Mouse (Mus musculus): ENCODE measurements at regions not wholly inside any gene's neighbourhood (a gene's known extent, or its start where the extent isn't known, plus 50 kb on each side); places are given as distances from the start of the nearest gene placed in this dataset.

DNA sequence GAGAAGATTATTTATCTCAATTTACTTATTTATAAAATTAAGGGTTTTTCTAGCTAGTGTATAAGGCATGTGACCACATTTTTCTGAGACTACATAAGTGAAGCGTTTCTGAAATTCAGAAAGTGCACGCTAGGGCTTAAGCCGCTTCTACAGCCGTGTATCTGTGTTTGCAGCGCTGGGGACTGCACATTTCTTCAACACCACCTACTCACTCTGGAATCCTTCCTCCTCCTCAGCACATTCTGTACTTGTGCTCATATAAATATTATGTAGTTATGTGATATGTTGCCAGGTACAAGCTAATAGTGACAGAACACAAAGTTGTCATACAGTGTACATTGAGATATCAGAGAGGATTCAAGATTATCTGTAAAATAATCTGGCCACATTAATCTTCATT, 251.0 kb upstream of the Slc30a5 start:
- TF ChIP-seq POLR2A (IDR thresholded peaks at IDR 0.05; ENCODE audit: low read depth, low read length) (no peak), CTCF (IDR thresholded peaks at IDR 0.05; ENCODE audit: extremely low read depth, insufficient read depth, insufficient read length, insufficient replicate concordance) (no peak)

DNA sequence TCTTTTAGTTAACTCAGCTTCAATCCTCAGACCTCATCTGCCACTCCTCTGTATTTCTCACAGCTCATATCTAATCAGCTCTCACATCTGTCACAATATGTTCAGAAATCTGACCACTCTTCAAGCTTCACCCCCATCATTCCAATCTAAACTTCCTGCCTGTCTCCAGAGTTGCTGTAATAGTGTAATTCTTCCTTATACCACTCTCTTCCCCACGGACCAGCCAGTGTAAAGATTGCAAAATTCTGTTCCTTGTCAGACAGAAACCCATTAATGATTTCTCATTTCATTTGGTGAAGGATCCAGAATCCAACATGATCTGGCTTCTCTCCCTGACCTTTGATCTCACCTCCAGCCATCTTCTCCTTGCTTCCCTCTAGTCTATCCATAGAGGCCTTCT, 250.2 kb upstream of the Slc30a5 start:
- DNase-seq (ENCODE audit: low read depth in 1 of 2, low spot score in 2 of 2): no peak
- no peaks in the 10 kb centered on the region for H3K27me3 ChIP-seq (ENCODE audit: control insufficient read depth, insufficient read depth, low read length)
- H3K27ac ChIP-seq (ENCODE audit: insufficient read depth, low read length): no peak overlapping the region
- TF ChIP-seq POLR2A (IDR thresholded peaks at IDR 0.05; ENCODE audit: low read depth, low read length) (no peak), CTCF (IDR thresholded peaks at IDR 0.05; ENCODE audit: extremely low read depth, insufficient read depth, insufficient read length, insufficient replicate concordance) (no peak)
- WGBS: 64% methylated on average over 1 of the region's 1 CpGs
- H3K4me1 ChIP-seq (ENCODE audit: control insufficient read depth, insufficient read depth, insufficient read length): no peaks in the 10 kb centered on the region
- H3K4me3 ChIP-seq (ENCODE audit: extremely low read depth, insufficient read depth, insufficient read length): no peak overlapping the region
- no peaks in the 10 kb centered on the region for H3K36me3 ChIP-seq (ENCODE audit: control insufficient read depth, insufficient read depth, low read length)

More for the DNA sequence above, 251.0 kb upstream of the Slc30a5 start:
- H3K36me3 ChIP-seq (ENCODE audit: control insufficient read depth, insufficient read depth, low read length): no peaks in the 10 kb centered on the region
- no peak for DNase-seq (ENCODE audit: low read depth in 1 of 2, low spot score in 2 of 2)
- WGBS: 95% methylated on average over 5 of the region's 5 CpGs
- H3K27ac ChIP-seq (ENCODE audit: insufficient read depth, low read length): no peak overlapping the region
- no peaks in the 10 kb centered on the region for H3K4me1 ChIP-seq (ENCODE audit: control insufficient read depth, insufficient read depth, insufficient read length)
- no peaks in the 10 kb centered on the region for H3K27me3 ChIP-seq (ENCODE audit: control insufficient read depth, insufficient read depth, low read length)
- H3K4me3 ChIP-seq (ENCODE audit: extremely low read depth, insufficient read depth, insufficient read length): no peak overlapping the region

DNA sequence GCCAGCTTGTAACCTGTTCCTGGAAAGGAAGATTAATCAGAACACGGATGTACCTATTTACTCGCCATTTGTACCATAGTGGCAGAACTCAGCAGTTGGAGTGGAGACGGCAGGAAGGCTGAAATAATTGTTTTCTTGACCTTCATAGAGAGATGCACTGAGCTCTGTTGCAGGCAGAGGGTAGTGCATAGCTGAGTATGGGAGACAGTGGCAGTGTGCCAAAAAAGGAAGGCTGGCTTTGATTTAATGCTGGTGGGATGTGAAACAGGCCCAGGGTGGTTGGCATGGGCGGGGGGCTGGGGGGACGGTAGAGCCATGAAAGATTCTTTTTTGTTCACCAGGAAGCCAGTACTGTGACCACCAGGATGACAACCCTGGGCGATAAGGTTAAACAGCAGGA, 235.3 kb upstream of the Slc30a5 start:
- Histone ChIP-seq H3K4me1 (ENCODE audit: control insufficient read depth, insufficient read depth, insufficient read length) (no peaks in the 10 kb centered on the region), H3K27ac (ENCODE audit: insufficient read depth, low read length) (no peak overlapping the region), H3K36me3 (ENCODE audit: control insufficient read depth, insufficient read depth, low read length) (no peaks in the 10 kb centered on the region), H3K27me3 (ENCODE audit: control insufficient read depth, insufficient read depth, low read length) (no peaks in the 10 kb centered on the region), H3K4me3 (ENCODE audit: extremely low read depth, insufficient read depth, insufficient read length) (no peak overlapping the region)
- 81% methylated on average over 6 of the region's 6 CpGs for WGBS
- no peak for TF ChIP-seq POLR2A (IDR thresholded peaks at IDR 0.05; ENCODE audit: low read depth, low read length)
- no peak for TF ChIP-seq CTCF (IDR thresholded peaks at IDR 0.05; ENCODE audit: extremely low read depth, insufficient read depth, insufficient read length, insufficient replicate concordance)
- DNase-seq (ENCODE audit: low read depth in 1 of 2, low spot score in 2 of 2): no peak

DNA sequence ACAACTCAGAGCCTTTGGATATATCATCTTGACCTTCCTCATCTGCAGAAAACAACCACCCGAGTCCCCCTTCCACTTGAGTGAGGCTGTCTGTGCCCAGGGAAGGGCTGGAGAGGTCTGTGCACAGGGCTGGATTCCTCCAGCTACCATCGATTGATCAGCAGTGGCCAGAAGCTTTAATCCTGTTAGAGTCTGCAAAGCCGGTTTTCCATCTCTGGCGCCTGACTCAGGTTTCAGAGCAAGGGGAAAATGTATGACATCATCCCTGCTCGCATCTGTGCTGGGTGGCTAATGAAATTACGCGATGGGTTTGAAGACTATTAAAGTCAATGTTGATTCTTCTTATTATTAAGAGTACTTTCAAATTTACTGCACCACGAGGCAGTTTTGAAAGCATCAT, 229.4 kb upstream of the Slc30a5 start:
- Histone ChIP-seq H3K27ac (ENCODE audit: insufficient read depth, low read length) (no peak overlapping the region), H3K4me1 (ENCODE audit: control insufficient read depth, insufficient read depth, insufficient read length) (no peaks in the 10 kb centered on the region), H3K4me3 (ENCODE audit: extremely low read depth, insufficient read depth, insufficient read length) (no peak overlapping the region), H3K36me3 (ENCODE audit: control insufficient read depth, insufficient read depth, low read length) (no peaks in the 10 kb centered on the region), H3K27me3 (ENCODE audit: control insufficient read depth, insufficient read depth, low read length) (no peaks in the 10 kb centered on the region)
- DNase-seq (ENCODE audit: low read depth in 1 of 2, low spot score in 2 of 2): no peak
- 89% methylated on average over 8 of the region's 8 CpGs for WGBS
- TF ChIP-seq CTCF (IDR thresholded peaks at IDR 0.05; ENCODE audit: extremely low read depth, insufficient read depth, insufficient read length, insufficient replicate concordance): no peak
- TF ChIP-seq POLR2A (IDR thresholded peaks at IDR 0.05; ENCODE audit: low read depth, low read length): no peak

DNA sequence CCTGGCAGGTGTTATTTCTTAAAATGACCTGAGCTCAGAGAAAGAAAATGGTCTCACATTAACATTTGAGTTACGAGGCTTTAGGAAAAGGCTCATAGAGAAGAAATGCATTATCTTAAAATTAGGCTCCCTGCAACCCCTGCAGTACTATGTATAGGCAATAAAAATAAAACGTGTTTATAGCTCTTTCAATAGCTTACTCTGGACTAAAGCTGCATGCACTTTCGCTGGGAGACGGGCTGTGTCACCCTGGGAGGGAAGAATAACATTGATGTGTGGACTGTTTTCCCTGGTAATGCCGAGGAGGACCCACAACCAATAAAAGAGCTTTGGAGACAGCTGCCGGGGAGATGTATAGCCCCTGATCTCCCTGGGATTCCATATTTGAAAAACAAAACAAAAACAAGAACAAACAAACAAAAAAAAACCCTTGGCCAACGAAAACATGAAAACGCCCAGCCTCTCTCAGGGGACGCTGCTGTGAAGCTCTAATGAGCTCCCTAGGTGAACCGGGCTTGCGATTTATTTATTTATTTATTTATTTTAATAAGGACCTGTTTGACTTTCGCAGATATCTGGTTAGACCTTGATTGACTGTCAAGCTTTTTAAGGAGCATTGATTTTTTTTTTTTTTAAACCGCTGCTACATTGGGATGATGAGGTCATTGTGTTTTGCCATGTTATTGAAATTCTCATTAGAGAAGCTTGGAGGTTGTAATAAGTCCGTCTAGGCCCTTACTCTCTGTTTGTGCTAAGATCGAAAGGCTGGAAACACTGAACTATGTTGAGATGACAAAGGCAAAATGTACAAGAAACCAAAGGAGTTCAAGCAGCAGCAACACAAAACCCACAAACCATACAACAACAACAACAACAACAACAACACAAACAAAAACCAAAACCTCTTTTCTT, 228.3 kb upstream of the Slc30a5 start:
- Histone ChIP-seq H3K27me3 (ENCODE audit: control insufficient read depth, insufficient read depth, low read length) (no peaks in the 10 kb centered on the region), H3K36me3 (ENCODE audit: control insufficient read depth, insufficient read depth, low read length) (no peaks in the 10 kb centered on the region), H3K4me1 (ENCODE audit: control insufficient read depth, insufficient read depth, insufficient read length) (no peaks in the 10 kb centered on the region), H3K4me3 (ENCODE audit: extremely low read depth, insufficient read depth, insufficient read length) (no peak overlapping the region), H3K27ac (ENCODE audit: insufficient read depth, low read length) (no peak overlapping the region)
- TF ChIP-seq CTCF (IDR thresholded peaks at IDR 0.05; ENCODE audit: extremely low read depth, insufficient read depth, insufficient read length, insufficient replicate concordance): no peak
- TF ChIP-seq POLR2A (IDR thresholded peaks at IDR 0.05; ENCODE audit: low read depth, low read length): no peak
- 92% methylated on average over 15 of the region's 15 CpGs for WGBS
- no peak for DNase-seq (ENCODE audit: low read depth in 1 of 2, low spot score in 2 of 2)

DNA sequence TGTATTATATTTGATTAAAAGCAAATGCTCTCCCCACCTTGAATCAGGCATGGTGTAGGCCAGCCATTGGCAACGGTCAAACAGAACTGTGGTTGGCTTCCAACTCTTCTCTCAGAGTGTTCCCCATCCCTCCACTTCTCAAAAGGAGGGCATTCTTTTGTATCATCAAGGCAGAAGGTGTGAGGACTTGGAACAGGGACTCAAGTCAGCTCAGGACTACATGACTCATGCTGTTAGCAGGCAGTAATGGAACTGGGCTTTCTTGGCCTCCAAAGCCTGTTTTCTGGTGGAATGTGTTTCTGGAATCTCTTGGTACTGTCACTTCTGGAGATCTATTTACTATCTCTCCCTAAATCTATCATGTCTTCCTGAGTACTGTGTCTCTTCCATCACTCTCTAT, 216.3 kb upstream of the Slc30a5 start:
- WGBS: 77% methylated on average over 1 of the region's 1 CpGs
- DNase-seq (ENCODE audit: low read depth in 1 of 2, low spot score in 2 of 2): no peak
- H3K36me3 ChIP-seq (ENCODE audit: control insufficient read depth, insufficient read depth, low read length): no peaks in the 10 kb centered on the region
- TF ChIP-seq POLR2A (IDR thresholded peaks at IDR 0.05; ENCODE audit: low read depth, low read length): no peak
- TF ChIP-seq CTCF (IDR thresholded peaks at IDR 0.05; ENCODE audit: extremely low read depth, insufficient read depth, insufficient read length, insufficient replicate concordance): no peak
- H3K27ac ChIP-seq (ENCODE audit: insufficient read depth, low read length): no peak overlapping the region
- no peaks in the 10 kb centered on the region for H3K27me3 ChIP-seq (ENCODE audit: control insufficient read depth, insufficient read depth, low read length)
- H3K4me1 ChIP-seq (ENCODE audit: control insufficient read depth, insufficient read depth, insufficient read length): no peaks in the 10 kb centered on the region
- H3K4me3 ChIP-seq (ENCODE audit: extremely low read depth, insufficient read depth, insufficient read length): no peak overlapping the region

DNA sequence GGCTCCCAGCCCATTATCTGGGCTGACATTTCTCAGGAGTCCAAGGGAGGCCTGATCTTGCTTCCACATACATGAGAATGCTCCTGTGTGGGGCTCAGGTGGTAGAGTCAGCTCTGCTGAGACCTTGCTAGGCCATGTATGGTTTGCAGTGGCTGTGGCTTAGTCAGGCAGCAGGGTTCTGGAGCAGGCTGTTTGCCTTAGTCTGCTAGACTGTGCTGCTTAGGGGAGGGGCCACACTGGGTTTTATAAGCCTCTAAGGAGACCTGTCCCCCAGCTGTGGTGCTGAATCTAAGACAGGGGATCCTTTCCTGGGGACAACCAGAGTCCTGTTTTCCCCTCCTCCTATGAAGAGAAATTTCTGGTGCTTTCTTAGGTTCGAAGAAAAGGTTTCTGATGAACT, 199.4 kb upstream of the Slc30a5 start:
- DNase-seq (ENCODE audit: low read depth in 1 of 2, low spot score in 2 of 2): no peak
- no peaks in the 10 kb centered on the region for H3K36me3 ChIP-seq (ENCODE audit: control insufficient read depth, insufficient read depth, low read length)
- 78% methylated on average over 1 of the region's 1 CpGs for WGBS
- no peak for TF ChIP-seq POLR2A (IDR thresholded peaks at IDR 0.05; ENCODE audit: low read depth, low read length)
- no peak for TF ChIP-seq CTCF (IDR thresholded peaks at IDR 0.05; ENCODE audit: extremely low read depth, insufficient read depth, insufficient read length, insufficient replicate concordance)
- no peaks in the 10 kb centered on the region for H3K27me3 ChIP-seq (ENCODE audit: control insufficient read depth, insufficient read depth, low read length)
- no peak overlapping the region for H3K4me3 ChIP-seq (ENCODE audit: extremely low read depth, insufficient read depth, insufficient read length)
- no peaks in the 10 kb centered on the region for H3K4me1 ChIP-seq (ENCODE audit: control insufficient read depth, insufficient read depth, insufficient read length)
- no peak overlapping the region for H3K27ac ChIP-seq (ENCODE audit: insufficient read depth, low read length)

Data from spleen, adult 2 months (tissue).